Mouse (Mus musculus) forebrain, embryonic 15.5 days (tissue): ENCODE data around the gene Syngap1. TPM values are rescaled to one million over a fixed set of nuclear protein-coding genes. Genes with fewer than 3 reads are reported as not detected.
"Not testable (repeated sequence)": the region's sequence is repeated elsewhere in the genome, so short reads cannot be mapped to it uniquely, and the experiment has no call there.

Source experiments
- ATAC-seq: fragments of 200-750 bp; cut with Nextera tagmentation; replicated peaks from 2 replicates; pipeline ENCODE4 v1.8.0; 2017; ENCODE audit warnings: mild to moderate bottlenecking, moderate TSS enrichment, moderate library complexity
- H3K27ac ChIP-seq: fragments of 300-500 bp; sonication (generic); replicated peaks from 2 replicates; pipeline ENCODE4 v1.5.1; 2015; ENCODE audit warnings: mild to moderate bottlenecking, inconsistent platforms
- H3K27me3 ChIP-seq: fragments of 300-500 bp; sonication (generic); 2 replicates; pipeline ENCODE4 v1.6.1; 2015; ENCODE audit warnings: inconsistent platforms
- H3K36me3 ChIP-seq: fragments of 300-500 bp; sonication (generic); 2 replicates; pipeline ENCODE4 v1.6.1; 2015; ENCODE audit warnings: mild to moderate bottlenecking, inconsistent platforms
- H3K4me1 ChIP-seq: fragments of 300-500 bp; sonication (generic); 2 replicates; pipeline ENCODE4 v1.6.1; 2015; ENCODE audit warnings: inconsistent platforms
- H3K4me2 ChIP-seq: fragments of 300-500 bp; sonication (generic); replicated peaks from 2 replicates; pipeline ENCODE4 v1.6.1; 2015; ENCODE audit warnings: mild to moderate bottlenecking, inconsistent platforms
- H3K4me3 ChIP-seq: fragments of 300-500 bp; sonication (generic); 2 replicates; pipeline ENCODE4 v1.5.1; 2015; ENCODE audit warnings: mild to moderate bottlenecking, inconsistent platforms
- H3K9ac ChIP-seq: fragments of 300-500 bp; sonication (generic); replicated peaks from 2 replicates; pipeline ENCODE4 v1.6.1; 2015; ENCODE audit warnings: mild to moderate bottlenecking, inconsistent platforms
- H3K9me3 ChIP-seq: fragments of 300-500 bp; sonication (generic); 2 replicates; pipeline ENCODE4 v1.6.1; 2016; ENCODE audit warnings: inconsistent platforms
- WGBS: fragments of 180-500 bp; shearing (Covaris S2); methylation state at CpG from one replicate; pipeline ENCODE4 v1.1.7; 2015; ENCODE audit warnings: mixed read lengths; 5-methylcytosine and 5-hydroxymethylcytosine counted together
- polyA plus RNA-seq: library from polyadenylated mRNA; unstranded; fragments of >200 nt; fragmentation: Nextera tagmentation; extraction: Ambion mirVana; gene quantifications from 2 replicates; pipeline ENCODE4 v1.2.1, GENCODE M21; 2015

The Syngap1 gene
- polyA plus RNA-seq, result 6.5 and 7.3 TPM in 2 replicates

DNA sequence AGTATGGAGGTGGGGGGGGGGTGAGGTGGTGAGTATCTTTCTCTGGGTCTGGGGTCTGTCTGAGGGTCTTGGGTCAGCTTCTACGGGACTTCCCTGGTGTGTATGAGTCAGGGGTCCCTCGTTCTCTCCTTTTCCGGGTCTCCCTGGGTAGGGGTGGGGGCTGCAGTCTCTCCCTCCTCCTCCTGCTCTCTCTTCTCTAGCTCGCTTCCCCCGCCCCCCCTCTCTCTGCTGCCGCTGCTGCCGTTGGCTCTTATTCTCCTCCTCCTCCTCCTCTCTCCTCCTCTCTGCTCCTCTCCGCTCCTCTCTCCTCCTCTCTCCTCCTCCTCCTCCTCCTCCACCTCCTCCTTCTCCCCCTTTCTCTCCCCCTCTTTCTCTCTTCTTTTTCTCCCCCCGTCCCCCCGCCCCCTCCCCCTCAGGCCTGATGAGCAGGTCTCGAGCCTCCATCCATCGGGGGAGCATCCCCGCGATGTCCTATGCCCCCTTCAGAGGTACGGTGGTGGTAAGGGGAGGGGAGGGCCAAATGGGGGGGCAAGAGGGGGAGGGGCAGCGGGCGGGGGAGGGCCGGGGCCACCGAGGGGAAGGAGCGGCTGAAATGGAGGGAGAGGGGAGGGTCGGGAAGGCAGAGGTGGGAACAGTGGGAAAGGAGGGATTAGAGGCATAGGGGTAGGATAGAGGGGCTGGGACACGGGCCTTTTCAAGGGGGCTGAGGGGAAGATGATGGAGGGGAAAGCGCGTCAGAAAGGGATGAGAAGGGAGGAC lies at the start of gene Syngap1:
TSS of gene Syngap1 (plus strand) at position 223 of the 759 bp plus-strand sequence.
- H3K4me2 ChIP-seq, result peak within 1 kb of the TSS; percentile 99
- H3K27ac ChIP-seq, result peak within 1 kb of the TSS; percentile 98
- peak within 1 kb of the TSS; percentile 87 for H3K4me3 ChIP-seq
- peak; percentile 22; the same call in 1 of the 2 replicates for ATAC-seq
- no peaks in the 10 kb centered on the region for H3K9me3 ChIP-seq
- peaks cover 6% of the 10 kb centered on the region; the same call in 1 of the 2 replicates for H3K36me3 ChIP-seq
- H3K4me1 ChIP-seq, result peaks cover 73% of the 10 kb centered on the region
- under 1% methylated on average over 19 of the region's 24 CpGs for WGBS
- H3K9ac ChIP-seq, result peak within 1 kb of the TSS; percentile 77
- no peaks in the 10 kb centered on the region for H3K27me3 ChIP-seq

DNA sequence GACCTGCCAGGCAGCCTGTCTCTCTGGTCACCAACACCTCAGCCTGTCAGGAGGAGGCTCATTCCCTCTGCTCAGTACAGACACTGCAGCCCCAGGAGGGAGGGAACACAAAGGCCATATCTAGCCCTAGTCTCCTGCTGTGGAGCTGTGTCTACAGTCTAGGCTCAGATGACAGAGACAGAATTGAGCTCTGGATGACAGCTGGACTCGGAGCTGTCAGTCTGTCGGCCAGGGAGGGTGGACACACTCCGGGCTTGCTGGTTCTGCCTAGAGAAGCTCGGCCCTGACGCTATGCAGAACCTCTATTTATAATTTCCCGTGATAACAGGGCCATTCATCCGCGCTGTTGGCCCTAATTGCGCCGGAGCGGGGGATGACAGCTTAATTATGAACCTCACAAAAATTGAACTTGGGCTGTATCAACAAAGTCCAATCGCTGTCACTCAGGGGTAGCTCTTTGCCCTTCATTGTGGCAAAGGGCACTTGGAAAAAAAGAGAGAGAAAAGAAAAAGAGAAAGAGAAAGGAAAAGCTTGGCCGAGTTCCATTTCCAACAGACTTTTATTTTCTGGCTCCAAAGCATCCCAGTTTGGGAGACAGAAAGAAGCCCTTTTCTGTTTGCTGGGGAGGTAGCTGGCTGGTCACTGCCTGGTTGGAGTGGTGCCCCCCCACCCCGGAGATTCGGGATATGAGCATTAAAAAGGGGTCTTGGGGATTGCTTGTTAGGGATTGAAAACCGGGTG lies 48.2 kb upstream of the Syngap1 start:
- Histone ChIP-seq H3K9ac (0 out of 2 replicates have a peak overlapping the region, but pooled peaks have one; percentile 30), H3K9me3 (no peaks in the 10 kb centered on the region), H3K27me3 (no peaks in the 10 kb centered on the region), H3K4me1 (peaks cover 25% of the 10 kb centered on the region), H3K4me3 (no peak overlapping the region), H3K4me2 (peak overlapping the region; percentile 26), H3K36me3 (no peaks in the 10 kb centered on the region), H3K27ac (peak overlapping the region; percentile 83)
- WGBS, result 13% methylated on average over 16 of the region's 16 CpGs
- peak; percentile 81 for ATAC-seq

DNA sequence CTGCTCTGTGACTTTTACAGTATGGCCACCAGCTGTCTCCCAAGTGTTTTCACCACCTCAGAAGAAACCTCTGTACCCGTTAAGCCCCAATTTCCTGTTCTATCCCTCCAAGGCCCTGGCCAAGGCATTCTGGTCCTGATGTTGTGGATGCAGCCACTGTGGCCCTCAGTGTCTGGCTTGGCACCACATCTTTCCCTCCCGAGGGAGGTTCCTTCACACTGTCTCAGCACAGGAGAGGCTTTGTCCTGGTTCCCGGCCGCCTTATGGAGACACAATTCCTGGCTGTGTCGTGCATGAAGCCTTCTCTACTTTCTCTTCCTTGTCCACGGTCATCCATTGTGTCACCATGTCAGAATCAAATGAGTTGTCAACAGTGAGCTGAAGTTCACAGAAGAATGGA lies 47.6 kb upstream of the Syngap1 start:
- WGBS, result 37% methylated on average over 6 of the region's 6 CpGs
- Histone ChIP-seq H3K36me3 (no peaks in the 10 kb centered on the region), H3K4me1 (peaks cover 25% of the 10 kb centered on the region), H3K9ac (no peak overlapping the region), H3K27ac (peak overlapping the region; percentile 83), H3K9me3 (no peaks in the 10 kb centered on the region), H3K4me3 (no peak overlapping the region), H3K4me2 (no peak overlapping the region), H3K27me3 (no peaks in the 10 kb centered on the region)
- ATAC-seq, result no peak

DNA sequence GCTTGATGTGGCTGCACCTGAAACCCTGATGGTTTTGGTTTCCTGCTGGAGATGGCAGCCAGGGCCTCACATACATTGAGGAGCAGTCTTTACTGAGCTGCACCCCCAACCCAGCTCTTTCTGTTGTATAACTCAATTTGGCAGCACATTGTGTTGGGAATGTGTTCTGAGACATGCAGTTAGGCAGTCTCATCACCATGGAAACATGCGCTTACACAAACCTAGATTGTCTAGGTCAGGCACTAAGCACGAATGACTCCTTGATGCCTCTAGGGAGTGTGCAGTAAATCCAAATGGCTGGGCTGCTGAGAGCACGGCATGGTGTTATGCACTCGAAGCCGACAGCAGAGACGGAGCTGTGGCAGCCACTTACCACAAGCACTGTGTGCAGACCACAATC lies 46.7 kb upstream of the Syngap1 start:
- no peak overlapping the region for H3K4me2 ChIP-seq
- H3K9ac ChIP-seq, result no peak overlapping the region
- no peaks in the 10 kb centered on the region for H3K9me3 ChIP-seq
- no peak overlapping the region for H3K4me3 ChIP-seq
- ATAC-seq, result no peak
- H3K4me1 ChIP-seq, result peaks cover 25% of the 10 kb centered on the region
- H3K36me3 ChIP-seq, result no peaks in the 10 kb centered on the region
- H3K27ac ChIP-seq, result no peak overlapping the region
- WGBS, result 70% methylated on average over 6 of the region's 6 CpGs
- H3K27me3 ChIP-seq, result no peaks in the 10 kb centered on the region

DNA sequence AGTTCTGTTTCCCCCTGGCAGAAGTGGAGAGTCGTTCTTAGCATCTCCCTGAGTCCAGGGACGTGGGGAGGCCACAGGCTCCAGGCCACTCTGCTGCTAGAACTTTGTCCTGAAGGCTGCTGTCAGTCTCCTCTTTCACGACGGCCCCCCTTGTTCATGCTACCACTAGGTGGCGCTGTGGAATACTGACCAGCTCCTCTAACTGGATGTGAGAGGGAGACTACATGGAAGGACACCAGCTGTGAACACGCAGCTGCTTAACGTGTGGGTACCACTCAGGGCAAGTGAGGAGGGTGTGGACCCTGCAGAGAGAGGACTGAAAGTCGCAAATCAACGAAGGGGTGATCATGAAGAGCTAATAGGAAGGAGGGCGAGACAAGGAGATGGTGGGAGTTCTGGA lies 45.5 kb upstream of the Syngap1 start:
- no peak overlapping the region for H3K4me3 ChIP-seq
- H3K27ac ChIP-seq, result no peak overlapping the region
- peaks cover 25% of the 10 kb centered on the region for H3K4me1 ChIP-seq
- H3K36me3 ChIP-seq, result no peaks in the 10 kb centered on the region
- 13% methylated on average over 10 of the region's 10 CpGs for WGBS
- no peaks in the 10 kb centered on the region for H3K9me3 ChIP-seq
- no peak overlapping the region for H3K4me2 ChIP-seq
- no peak overlapping the region for H3K9ac ChIP-seq
- H3K27me3 ChIP-seq, result no peaks in the 10 kb centered on the region
- ATAC-seq, result no peak

DNA sequence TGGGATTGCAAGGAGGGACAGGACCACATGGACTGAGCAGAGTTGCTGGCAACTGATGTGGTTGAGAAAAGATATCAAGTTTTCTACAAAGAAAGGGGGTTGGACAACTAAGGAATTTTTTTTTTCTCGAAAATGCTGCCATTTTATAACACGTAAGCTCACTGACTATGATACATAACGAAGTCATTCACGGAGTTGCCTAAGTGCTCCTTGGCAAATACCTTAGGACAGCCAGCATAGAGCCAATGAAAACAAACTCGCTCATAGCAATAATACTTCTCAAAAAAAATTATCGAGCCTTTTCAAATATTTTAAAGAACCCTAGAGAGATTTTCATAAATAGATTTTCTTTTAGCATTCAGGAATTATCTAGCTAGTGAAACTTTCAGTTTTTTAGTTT lies 40.1 kb upstream of the Syngap1 start:
- Histone ChIP-seq H3K4me2 (no peak overlapping the region), H3K36me3 (no peaks in the 10 kb centered on the region), H3K4me3 (no peak overlapping the region), H3K4me1 (no peaks in the 10 kb centered on the region), H3K9ac (no peak overlapping the region), H3K27me3 (no peaks in the 10 kb centered on the region), H3K27ac (no peak overlapping the region), H3K9me3 (no peaks in the 10 kb centered on the region)
- ATAC-seq, result no peak
- WGBS, result 80% methylated on average over 6 of the region's 6 CpGs

DNA sequence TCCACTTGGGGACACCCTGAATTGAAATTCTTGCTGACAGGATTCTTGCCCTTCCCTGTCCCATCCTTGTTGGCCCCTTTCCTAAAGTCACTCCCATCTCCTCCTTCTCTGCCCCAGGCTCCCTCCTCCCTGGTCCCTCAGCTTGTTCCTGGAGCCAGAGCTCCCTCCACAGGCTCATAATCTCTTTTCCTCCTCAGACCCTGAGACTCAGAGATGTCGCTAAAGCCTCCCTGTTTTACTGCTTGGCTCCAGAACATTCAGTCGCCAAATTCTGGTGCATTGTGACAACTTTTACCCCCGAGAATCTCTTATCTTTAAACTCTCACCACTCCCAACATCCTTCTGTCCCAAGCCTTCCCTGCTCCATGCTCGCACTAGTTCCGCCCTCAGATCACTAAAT lies 36.7 kb upstream of the Syngap1 start:
- no peak overlapping the region for H3K4me2 ChIP-seq
- no peaks in the 10 kb centered on the region for H3K9me3 ChIP-seq
- 58% methylated on average over 5 of the region's 5 CpGs for WGBS
- no peaks in the 10 kb centered on the region for H3K36me3 ChIP-seq
- peaks cover 2% of the 10 kb centered on the region; the same call in 1 of the 2 replicates for H3K4me1 ChIP-seq
- no peak for ATAC-seq
- no peak overlapping the region for H3K27ac ChIP-seq
- no peaks in the 10 kb centered on the region for H3K27me3 ChIP-seq
- H3K4me3 ChIP-seq, result no peak overlapping the region
- H3K9ac ChIP-seq, result no peak overlapping the region

DNA sequence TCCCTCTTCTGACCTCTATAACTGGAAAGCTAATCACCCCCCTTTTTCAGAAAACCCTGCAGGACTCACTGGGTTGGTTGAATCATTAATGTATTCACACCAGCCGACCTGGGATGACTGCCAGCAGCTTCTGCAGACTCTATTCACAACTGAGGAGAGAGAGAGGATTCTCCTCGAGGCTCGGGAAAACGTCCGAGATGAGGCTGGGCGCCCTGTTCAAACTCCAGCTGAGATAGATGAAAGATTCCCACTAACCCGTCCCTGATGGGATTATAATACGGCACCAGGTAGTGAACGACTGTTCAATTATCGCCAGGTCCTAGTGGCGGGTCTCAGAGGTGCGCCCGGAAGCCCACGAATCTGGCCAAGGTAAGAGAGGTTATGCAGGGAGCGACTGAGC lies 33.5 kb upstream of the Syngap1 start:
- 62% methylated on average over 15 of the region's 15 CpGs for WGBS
- H3K4me1 ChIP-seq, H3K9ac ChIP-seq, H3K4me2 ChIP-seq, H3K27ac ChIP-seq, H3K27me3 ChIP-seq, H3K9me3 ChIP-seq, ATAC-seq, H3K36me3 ChIP-seq, H3K4me3 ChIP-seq: not testable (repeated sequence)

DNA sequence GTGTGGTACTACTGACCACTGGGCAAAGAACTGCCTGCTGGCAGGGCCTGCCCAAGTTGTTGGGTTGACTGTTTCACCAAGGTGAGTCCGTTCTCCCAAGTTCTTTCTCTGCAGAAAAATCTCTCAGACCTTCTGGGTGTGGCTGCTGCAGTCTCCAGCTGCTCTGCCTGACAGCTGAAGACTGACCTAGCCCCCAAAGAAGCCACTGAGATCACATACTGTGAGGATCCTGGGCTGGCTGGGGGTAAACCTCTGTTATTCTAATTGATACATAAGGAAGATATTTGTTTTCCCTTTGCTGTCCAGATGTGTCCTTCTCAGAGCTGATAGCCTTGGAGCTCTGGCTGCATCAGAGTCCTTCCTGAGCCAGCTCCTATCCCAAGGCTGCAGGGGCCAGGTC lies 25.8 kb upstream of the Syngap1 start:
- no peaks in the 10 kb centered on the region for H3K9me3 ChIP-seq
- H3K36me3 ChIP-seq, result no peaks in the 10 kb centered on the region
- H3K9ac ChIP-seq, result no peak overlapping the region
- H3K4me3 ChIP-seq, result no peak overlapping the region
- H3K4me1 ChIP-seq, result peaks cover 16% of the 10 kb centered on the region
- no peaks in the 10 kb centered on the region for H3K27me3 ChIP-seq
- WGBS, result 35% methylated on average over 1 of the region's 1 CpGs
- ATAC-seq, result no peak
- H3K27ac ChIP-seq, result no peak overlapping the region
- no peak overlapping the region for H3K4me2 ChIP-seq

DNA sequence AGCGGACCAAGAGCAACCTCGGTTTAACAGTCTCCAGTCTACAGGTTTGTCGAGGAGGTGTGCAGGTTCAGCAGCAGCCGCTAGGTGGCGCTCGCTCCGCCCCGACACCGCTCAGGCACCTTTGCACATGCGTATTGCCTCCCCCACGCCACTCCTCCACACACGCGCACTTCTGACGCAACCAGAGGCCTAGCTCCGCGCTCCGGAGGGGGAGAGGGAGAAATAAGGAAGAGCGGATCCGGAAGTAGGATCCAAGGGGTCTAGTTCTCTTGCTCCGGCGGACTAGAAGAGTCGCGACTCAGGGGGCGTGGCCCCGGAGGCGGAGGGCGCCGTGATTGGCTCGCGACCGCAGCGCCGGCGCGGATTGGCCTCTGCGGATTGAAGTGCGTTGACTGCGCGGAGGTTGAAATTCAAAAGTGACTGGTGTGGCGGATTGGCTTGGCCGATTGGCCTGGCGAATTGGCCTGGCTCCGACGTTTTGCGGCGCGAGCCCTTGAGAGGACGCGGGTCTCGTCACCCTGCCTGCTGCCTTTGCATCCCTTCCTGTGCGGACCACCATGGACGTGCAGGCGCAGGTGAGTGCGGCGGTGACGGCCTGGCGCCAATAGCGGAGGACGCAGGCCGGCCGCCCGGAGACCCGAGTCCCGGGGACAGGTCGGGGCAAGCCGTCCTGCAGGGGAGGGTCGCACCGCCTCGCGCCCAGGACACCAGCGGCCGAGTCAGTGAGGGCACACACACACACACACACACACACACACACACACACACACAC lies 24.2 kb upstream of the Syngap1 start, which contains the start of gene Kifc5b:
TSS of gene Kifc5b (plus strand) at position 381 of the 772 bp plus-strand sequence.
- H3K36me3 ChIP-seq, result no peaks in the 10 kb centered on the region
- under 1% methylated on average over 68 of the region's 72 CpGs for WGBS
- H3K27me3 ChIP-seq, result no peaks in the 10 kb centered on the region
- peak; percentile 99 for ATAC-seq
- H3K4me1 ChIP-seq, result peaks cover 16% of the 10 kb centered on the region
- peak within 1 kb of the TSS; percentile 36 for H3K27ac ChIP-seq
- H3K4me3 ChIP-seq, result peak within 1 kb of the TSS; percentile 71
- H3K9me3 ChIP-seq, result no peaks in the 10 kb centered on the region
- peak within 1 kb of the TSS; percentile 56 for H3K9ac ChIP-seq
- H3K4me2 ChIP-seq, result peak within 1 kb of the TSS; percentile 82

DNA sequence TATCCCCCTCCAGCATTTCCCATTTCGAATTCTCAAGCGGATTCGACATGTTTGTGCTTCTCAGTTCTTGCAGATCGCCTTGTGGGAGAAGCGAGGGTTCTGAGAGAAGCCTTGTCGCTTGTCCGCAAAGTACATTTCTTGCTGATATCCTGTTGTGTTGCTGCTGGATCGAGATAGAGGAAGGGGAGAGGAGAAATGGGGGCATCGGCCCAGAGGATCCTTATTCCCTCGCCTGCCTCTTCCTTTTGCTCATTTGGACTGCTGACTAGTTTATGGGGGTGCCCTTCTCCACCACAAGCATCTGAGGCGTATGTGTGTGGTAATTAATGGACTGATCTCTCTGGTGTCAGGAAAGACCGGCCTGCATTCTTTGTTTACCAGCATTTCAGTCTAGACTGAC lies 23.5 kb upstream of the Syngap1 start:
- not testable (repeated sequence) for H3K27ac ChIP-seq

DNA sequence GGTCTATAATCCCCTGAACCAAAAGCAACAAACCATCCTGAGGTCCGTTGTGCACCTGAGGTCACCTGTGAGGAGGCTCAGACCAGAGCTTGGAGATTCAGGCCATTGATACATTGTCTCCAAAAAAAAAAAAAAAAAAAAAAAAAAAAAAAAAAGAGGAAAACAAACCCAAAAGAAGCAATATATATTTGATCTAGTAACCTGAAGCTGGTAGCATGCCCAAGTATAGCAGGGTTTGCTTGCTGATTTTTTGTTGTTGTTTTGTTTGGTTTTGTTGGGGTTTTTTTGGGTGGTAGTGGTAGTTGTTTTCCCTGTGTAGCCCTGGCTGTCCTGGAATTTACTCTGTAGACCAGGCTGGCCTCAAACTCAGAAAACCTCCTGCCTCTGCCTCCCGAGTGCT lies 22.7 kb upstream of the Syngap1 start:
- H3K9me3 ChIP-seq, result no peaks in the 10 kb centered on the region
- ATAC-seq, result no peak
- peaks cover 16% of the 10 kb centered on the region for H3K4me1 ChIP-seq
- no peaks in the 10 kb centered on the region for H3K36me3 ChIP-seq
- H3K27ac ChIP-seq, result no peak overlapping the region
- H3K9ac ChIP-seq, result no peak overlapping the region; the same call in 1 of the 2 replicates
- peak overlapping the region; percentile 71 for H3K4me3 ChIP-seq
- no peaks in the 10 kb centered on the region for H3K27me3 ChIP-seq
- peak overlapping the region; percentile 82 for H3K4me2 ChIP-seq
- WGBS, result 72% methylated on average over 2 of the region's 2 CpGs

More for the DNA sequence above, 23.5 kb upstream of the Syngap1 start:
- not testable (repeated sequence) for H3K9me3 ChIP-seq, ATAC-seq, H3K27me3 ChIP-seq, H3K36me3 ChIP-seq
- peaks cover 16% of the 10 kb centered on the region for H3K4me1 ChIP-seq
- peak overlapping the region; percentile 71 for H3K4me3 ChIP-seq
- peak overlapping the region; percentile 82 for H3K4me2 ChIP-seq
- WGBS, result 4% methylated on average over 12 of the region's 12 CpGs
- peak overlapping the region; percentile 56 for H3K9ac ChIP-seq
